Mouse (Mus musculus): ENCODE measurements around the gene Fgfr2. TPM values are rescaled to one million over a fixed set of nuclear protein-coding genes. Genes with fewer than 3 reads are reported as not detected.

The Fgfr2 gene
- total RNA-seq, 2 experiments from 2014 or later = 190 to 480 TPM

- no peak for DNase-seq
Observed at GRCm38 (mm10) chr7:132171716-132172115, 951.4 kb downstream of the Fgfr2 start.

GRCm38 (mm10) chr7:132169419-132170169 is 953.6 kb downstream of the Fgfr2 start:
- DNase-seq = no peak

- no peak for DNase-seq
Observed at GRCm38 (mm10) chr7:132167239-132167638, 955.9 kb downstream of the Fgfr2 start.

GRCm38 (mm10) chr7:132162254-132162653 is 960.9 kb downstream of the Fgfr2 start:
- no peak for DNase-seq

GRCm38 (mm10) chr7:132158321-132159025 is 964.7 kb downstream of the Fgfr2 start:
- DNase-seq = no peak

- peak; percentile 25 to 39 for DNase-seq
Observed at GRCm38 (mm10) chr7:132154368-132154961, 968.7 kb downstream of the Fgfr2 start, which contains the start of gene Cpxm2. TSS of gene Cpxm2 (minus strand) at chr7:132154739.

- DNase-seq = peak; percentile 27 to 34
Observed at GRCm38 (mm10) chr7:132153725-132154147, 969.4 kb downstream of the Fgfr2 start.

- DNase-seq = no peak
Observed at GRCm38 (mm10) chr7:132145227-132145800, 977.8 kb downstream of the Fgfr2 start.

GRCm38 (mm10) chr7:132128687-132129086 is 994.5 kb downstream of the Fgfr2 start:
- no peak for DNase-seq

GRCm38 (mm10) chr7:132124948-132125347 is 998.2 kb downstream of the Fgfr2 start:
- no peak for DNase-seq

GRCm38 (mm10) chr7:132123211-132123610 is 999.9 kb downstream of the Fgfr2 start:
- no peak for DNase-seq

GRCm38 (mm10) chr7:132119817-132120216 is 1003.3 kb downstream of the Fgfr2 start:
- DNase-seq = no peak

- DNase-seq = peak in 1 of 2 experiments; percentile 10
Observed at GRCm38 (mm10) chr7:132111770-132112169, 1011.4 kb downstream of the Fgfr2 start.

- no peak for DNase-seq
Observed at GRCm38 (mm10) chr7:132110308-132110707, 1012.8 kb downstream of the Fgfr2 start.

- DNase-seq = no peak
Observed at GRCm38 (mm10) chr7:132106891-132107290, 1016.3 kb downstream of the Fgfr2 start.

- DNase-seq = no peak
Observed at GRCm38 (mm10) chr7:132105326-132105725, 1017.8 kb downstream of the Fgfr2 start.

GRCm38 (mm10) chr7:132098441-132098840 is 1024.7 kb downstream of the Fgfr2 start:
- DNase-seq = no peak

GRCm38 (mm10) chr7:132094666-132095065 is 1028.5 kb downstream of the Fgfr2 start:
- peak in 1 of 2 experiments; percentile 4 for DNase-seq

GRCm38 (mm10) chr7:132091551-132091950 is 1031.6 kb downstream of the Fgfr2 start:
- peak in 1 of 2 experiments; percentile 20 for DNase-seq

GRCm38 (mm10) chr7:132088606-132089005 is 1034.5 kb downstream of the Fgfr2 start:
- peak in 1 of 2 experiments; percentile 7 for DNase-seq

- DNase-seq = peak in 1 of 2 experiments; percentile 27
Observed at GRCm38 (mm10) chr7:132088181-132088580, 1035.0 kb downstream of the Fgfr2 start.

GRCm38 (mm10) chr7:132075825-132076224 is 1047.3 kb downstream of the Fgfr2 start:
- DNase-seq = no peak

Measured in adrenal gland, postnatal 36 days (tissue).